Mouse (Mus musculus): ENCODE data around the gene Chadl. TPM values are rescaled to one million over a fixed set of nuclear protein-coding genes. Genes with fewer than 3 reads are reported as not detected.
"Not testable (repeated sequence)": the region's sequence is repeated elsewhere in the genome, so short reads cannot be mapped to it uniquely, and the experiment has no call there.

The Chadl gene
- polyA plus RNA-seq, 1 experiment from 2014 or later, result 3.0 TPM

- Histone ChIP-seq H3K4me2 (ENCODE audit: low read depth, low read length) (no peak overlapping the region), H3K27ac (replicated peaks; ENCODE audit: low read depth, low read length) (no peak overlapping the region), H3K4me3 (ENCODE audit: low read depth, low read length) (no peak overlapping the region), H3K27me3 (ENCODE audit: control insufficient read depth, insufficient read depth, low read length) (no peaks in the 10 kb centered on the region), H3K9me3 (replicated peaks; ENCODE audit: control insufficient read depth, low read length) (no peaks in the 10 kb centered on the region), H3K36me3 (replicated peaks; ENCODE audit: control insufficient read depth, insufficient read depth, low read depth, low read length) (peaks cover 22% of the 10 kb centered on the region), H3K9ac (replicated peaks; ENCODE audit: low read length) (no peak overlapping the region), H3K4me1 (ENCODE audit: control insufficient read depth, insufficient read depth, low read length) (no peaks in the 10 kb centered on the region)
- no peak for DNase-seq (ENCODE audit: low spot score)
- no peak for ATAC-seq (replicated peaks; ENCODE audit: insufficient number of reproducible peaks, low FRiP score, low TSS enrichment, low read depth)
- 87% methylated on average over 6 of the region's 6 CpGs for WGBS
Measured at GRCm38 (mm10) chr15:81713742-81714141, 16.7 kb upstream of the Chadl start.

DNA sequence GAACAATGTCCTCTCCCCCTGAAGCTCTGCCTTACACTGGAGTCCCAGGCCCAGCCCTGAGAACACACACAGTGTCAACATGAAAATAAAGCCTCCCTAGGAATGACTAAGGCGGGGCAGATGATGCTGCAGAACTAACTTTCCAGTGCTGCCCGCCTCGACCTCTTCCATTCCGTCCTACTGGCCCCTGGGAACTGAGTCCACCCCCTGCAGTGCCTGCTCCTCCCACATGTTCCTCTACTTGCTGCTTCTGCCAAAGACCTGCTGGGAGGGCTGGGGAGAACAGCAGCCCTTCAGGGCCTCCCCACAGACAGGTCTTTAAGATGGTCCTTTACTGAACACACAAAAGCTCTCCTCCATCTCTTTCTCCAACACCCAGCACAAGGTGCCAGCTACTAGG lies 13.7 kb upstream of the Chadl start:
- no peak for ATAC-seq (replicated peaks; ENCODE audit: insufficient number of reproducible peaks, low FRiP score, low TSS enrichment, low read depth)
- Histone ChIP-seq H3K4me1 (ENCODE audit: control insufficient read depth, insufficient read depth, low read length) (no peaks in the 10 kb centered on the region), H3K36me3 (replicated peaks; ENCODE audit: control insufficient read depth, insufficient read depth, low read depth, low read length) (peaks cover 30% of the 10 kb centered on the region), H3K9me3 (replicated peaks; ENCODE audit: control insufficient read depth, low read length) (no peaks in the 10 kb centered on the region), H3K4me3 (ENCODE audit: low read depth, low read length) (no peak overlapping the region), H3K4me2 (ENCODE audit: low read depth, low read length) (no peak overlapping the region), H3K27ac (replicated peaks; ENCODE audit: low read depth, low read length) (no peak overlapping the region), H3K27me3 (ENCODE audit: control insufficient read depth, insufficient read depth, low read length) (no peaks in the 10 kb centered on the region), H3K9ac (replicated peaks; ENCODE audit: low read length) (no peak overlapping the region)
- no peak for DNase-seq (ENCODE audit: low spot score)
- WGBS, result 74% methylated on average over 4 of the region's 4 CpGs

- ATAC-seq (replicated peaks; ENCODE audit: insufficient number of reproducible peaks, low FRiP score, low TSS enrichment, low read depth) (no peak), DNase-seq (ENCODE audit: low spot score) (no peak)
- no peak overlapping the region for H3K27ac ChIP-seq (replicated peaks; ENCODE audit: low read depth, low read length)
- H3K36me3 ChIP-seq (replicated peaks; ENCODE audit: control insufficient read depth, insufficient read depth, low read depth, low read length), result peaks cover 38% of the 10 kb centered on the region
- no peaks in the 10 kb centered on the region for H3K27me3 ChIP-seq (ENCODE audit: control insufficient read depth, insufficient read depth, low read length)
- WGBS, result 96% methylated on average over 1 of the region's 1 CpGs
- H3K4me2 ChIP-seq (ENCODE audit: low read depth, low read length), result no peak overlapping the region
- H3K9me3 ChIP-seq (replicated peaks; ENCODE audit: control insufficient read depth, low read length), result no peaks in the 10 kb centered on the region
- H3K4me3 ChIP-seq (ENCODE audit: low read depth, low read length), result no peak overlapping the region
- H3K9ac ChIP-seq (replicated peaks; ENCODE audit: low read length), result no peak overlapping the region
- H3K4me1 ChIP-seq (ENCODE audit: control insufficient read depth, insufficient read depth, low read length), result no peaks in the 10 kb centered on the region
Measured at GRCm38 (mm10) chr15:81709686-81710085, 12.6 kb upstream of the Chadl start.

DNA sequence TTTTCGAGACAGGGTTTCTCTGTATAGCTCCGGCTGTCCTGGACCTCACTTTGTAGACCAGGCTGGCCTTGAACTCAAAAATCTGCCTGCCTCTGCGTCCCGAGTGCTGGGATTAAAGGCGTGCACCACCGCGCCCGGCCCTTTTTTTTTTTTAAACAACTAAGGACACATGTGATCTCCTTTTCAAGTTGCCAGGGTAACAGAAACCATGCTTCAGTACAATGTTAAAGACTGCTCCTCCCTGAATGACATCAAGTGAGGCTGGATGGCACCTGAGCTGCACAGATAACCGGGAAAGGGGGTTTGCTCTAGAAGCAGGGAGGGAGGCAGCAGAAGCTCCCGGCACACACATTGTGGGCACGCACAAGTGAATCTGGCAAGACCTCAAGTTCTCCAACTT lies 11.9 kb upstream of the Chadl start:
- Histone ChIP-seq H3K9me3 (replicated peaks; ENCODE audit: control insufficient read depth, low read length) (no peaks in the 10 kb centered on the region), H3K27me3 (ENCODE audit: control insufficient read depth, insufficient read depth, low read length) (no peaks in the 10 kb centered on the region), H3K36me3 (replicated peaks; ENCODE audit: control insufficient read depth, insufficient read depth, low read depth, low read length) (peaks cover 40% of the 10 kb centered on the region), H3K4me3 (ENCODE audit: low read depth, low read length) (no peak overlapping the region), H3K4me1 (ENCODE audit: control insufficient read depth, insufficient read depth, low read length) (no peaks in the 10 kb centered on the region), H3K9ac (replicated peaks; ENCODE audit: low read length) (no peak overlapping the region), H3K27ac (replicated peaks; ENCODE audit: low read depth, low read length) (no peak overlapping the region), H3K4me2 (ENCODE audit: low read depth, low read length) (no peak overlapping the region)
- ATAC-seq (replicated peaks; ENCODE audit: insufficient number of reproducible peaks, low FRiP score, low TSS enrichment, low read depth) (no peak), DNase-seq (ENCODE audit: low spot score) (no peak)
- 91% methylated on average over 11 of the region's 11 CpGs for WGBS

GRCm38 (mm10) chr15:81703094-81703489 lies 6.0 kb upstream of the Chadl start:
- Histone ChIP-seq H3K4me3 (ENCODE audit: low read depth, low read length) (no peak overlapping the region), H3K9ac (replicated peaks; ENCODE audit: low read length) (no peak overlapping the region), H3K4me2 (ENCODE audit: low read depth, low read length) (no peak overlapping the region), H3K4me1 (ENCODE audit: control insufficient read depth, insufficient read depth, low read length) (no peaks in the 10 kb centered on the region), H3K27me3 (ENCODE audit: control insufficient read depth, insufficient read depth, low read length) (no peaks in the 10 kb centered on the region), H3K27ac (replicated peaks; ENCODE audit: low read depth, low read length) (no peak overlapping the region), H3K36me3 (replicated peaks; ENCODE audit: control insufficient read depth, insufficient read depth, low read depth, low read length) (peaks cover 18% of the 10 kb centered on the region), H3K9me3 (replicated peaks; ENCODE audit: control insufficient read depth, low read length) (no peaks in the 10 kb centered on the region)
- 82% methylated on average over 3 of the region's 3 CpGs for WGBS
- DNase-seq (ENCODE audit: low spot score), result no peak
- no peak for ATAC-seq (replicated peaks; ENCODE audit: insufficient number of reproducible peaks, low FRiP score, low TSS enrichment, low read depth)

DNA sequence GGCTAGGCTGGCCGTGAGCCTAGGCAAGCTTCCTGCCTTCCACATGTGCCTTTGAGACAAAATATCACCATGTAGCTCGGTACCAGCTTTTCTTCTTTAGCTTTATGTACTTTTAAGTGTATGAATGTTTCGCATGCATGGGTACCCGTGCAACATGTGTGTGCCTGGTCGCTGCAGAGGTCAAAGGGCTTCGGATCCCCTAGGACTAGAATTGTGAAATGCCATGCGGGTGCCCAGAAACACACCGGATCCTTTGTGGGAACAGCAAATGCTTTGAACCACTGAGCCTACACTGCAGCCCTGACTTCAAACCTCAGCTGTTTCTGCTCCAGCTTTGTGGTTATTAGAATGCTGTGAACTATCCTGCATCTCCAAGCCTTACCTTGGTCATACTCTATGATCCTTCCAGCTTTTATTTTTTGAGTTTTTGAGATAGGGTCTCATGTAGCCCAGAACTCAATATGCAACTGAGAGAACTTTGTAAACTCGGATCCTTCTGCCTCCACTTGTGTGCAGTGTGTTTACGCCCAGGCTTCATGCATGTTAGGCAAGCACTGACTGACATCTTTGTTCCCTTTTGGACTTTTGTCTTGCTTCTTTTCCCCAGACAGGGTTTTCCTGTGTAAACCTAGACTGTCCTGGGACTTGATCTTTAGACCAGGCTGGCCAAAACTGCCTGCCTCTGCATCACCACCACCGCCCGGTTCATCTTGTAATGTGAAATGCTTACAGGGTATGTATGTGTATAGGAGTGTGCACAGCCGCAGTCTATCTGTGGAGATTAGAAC lies 5.4 kb upstream of the Chadl start:
- Histone ChIP-seq H3K9ac (replicated peaks; ENCODE audit: low read length) (no peak overlapping the region), H3K9me3 (replicated peaks; ENCODE audit: control insufficient read depth, low read length) (no peaks in the 10 kb centered on the region), H3K4me3 (ENCODE audit: low read depth, low read length) (no peak overlapping the region), H3K36me3 (replicated peaks; ENCODE audit: control insufficient read depth, insufficient read depth, low read depth, low read length) (peaks cover 18% of the 10 kb centered on the region), H3K4me1 (ENCODE audit: control insufficient read depth, insufficient read depth, low read length) (no peaks in the 10 kb centered on the region), H3K27ac (replicated peaks; ENCODE audit: low read depth, low read length) (no peak overlapping the region), H3K27me3 (ENCODE audit: control insufficient read depth, insufficient read depth, low read length) (no peaks in the 10 kb centered on the region), H3K4me2 (ENCODE audit: low read depth, low read length) (no peak overlapping the region)
- no peak for DNase-seq (ENCODE audit: low spot score)
- 87% methylated on average over 13 of the region's 13 CpGs for WGBS
- ATAC-seq (replicated peaks; ENCODE audit: insufficient number of reproducible peaks, low FRiP score, low TSS enrichment, low read depth), result no peak

DNA sequence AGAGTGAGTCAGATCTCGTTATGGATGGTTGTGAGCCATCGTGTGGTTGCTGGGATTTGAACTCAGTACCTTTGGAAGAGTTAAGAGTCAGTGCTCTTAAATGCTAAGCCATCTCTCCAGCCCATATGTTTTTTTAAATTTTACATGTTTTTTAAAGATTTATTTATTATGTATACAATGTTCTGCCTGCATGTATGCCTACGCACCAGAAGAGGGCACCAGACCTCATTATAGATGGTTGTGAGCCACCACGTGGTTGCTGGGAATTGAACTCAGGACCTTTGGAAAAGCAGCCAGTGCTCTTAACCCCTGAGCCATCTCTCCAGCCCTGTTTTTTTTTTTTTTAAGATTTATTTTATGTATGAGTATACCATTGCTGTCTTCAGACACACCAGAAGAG lies 4.3 kb upstream of the Chadl start:
- not testable (repeated sequence) for H3K4me3 ChIP-seq (ENCODE audit: low read depth, low read length); H3K27ac ChIP-seq (replicated peaks; ENCODE audit: low read depth, low read length); ATAC-seq (replicated peaks; ENCODE audit: insufficient number of reproducible peaks, low FRiP score, low TSS enrichment, low read depth); H3K9me3 ChIP-seq (replicated peaks; ENCODE audit: control insufficient read depth, low read length); H3K4me1 ChIP-seq (ENCODE audit: control insufficient read depth, insufficient read depth, low read length); DNase-seq (ENCODE audit: low spot score); H3K27me3 ChIP-seq (ENCODE audit: control insufficient read depth, insufficient read depth, low read length); H3K9ac ChIP-seq (replicated peaks; ENCODE audit: low read length); H3K4me2 ChIP-seq (ENCODE audit: low read depth, low read length)
- H3K36me3 ChIP-seq (replicated peaks; ENCODE audit: control insufficient read depth, insufficient read depth, low read depth, low read length), result peaks cover 17% of the 10 kb centered on the region
- WGBS, result 80% methylated on average over 4 of the region's 4 CpGs

GRCm38 (mm10) chr15:81700601-81701000 lies 3.5 kb upstream of the Chadl start:
- Histone ChIP-seq H3K9me3 (replicated peaks; ENCODE audit: control insufficient read depth, low read length) (no peaks in the 10 kb centered on the region), H3K27ac (replicated peaks; ENCODE audit: low read depth, low read length) (no peak overlapping the region), H3K4me2 (ENCODE audit: low read depth, low read length) (no peak overlapping the region), H3K36me3 (replicated peaks; ENCODE audit: control insufficient read depth, insufficient read depth, low read depth, low read length) (peaks cover 11% of the 10 kb centered on the region), H3K4me3 (ENCODE audit: low read depth, low read length) (no peak overlapping the region), H3K4me1 (ENCODE audit: control insufficient read depth, insufficient read depth, low read length) (no peaks in the 10 kb centered on the region), H3K9ac (replicated peaks; ENCODE audit: low read length) (no peak overlapping the region), H3K27me3 (ENCODE audit: control insufficient read depth, insufficient read depth, low read length) (no peaks in the 10 kb centered on the region; the same call in 1 of the 2 replicates)
- ATAC-seq (replicated peaks; ENCODE audit: insufficient number of reproducible peaks, low FRiP score, low TSS enrichment, low read depth) (no peak), DNase-seq (ENCODE audit: low spot score) (no peak)
- WGBS, result 79% methylated on average over 8 of the region's 8 CpGs
